9 mouse cellular contexts compared by ENCODE assay signal in the genomic region with DNA sequence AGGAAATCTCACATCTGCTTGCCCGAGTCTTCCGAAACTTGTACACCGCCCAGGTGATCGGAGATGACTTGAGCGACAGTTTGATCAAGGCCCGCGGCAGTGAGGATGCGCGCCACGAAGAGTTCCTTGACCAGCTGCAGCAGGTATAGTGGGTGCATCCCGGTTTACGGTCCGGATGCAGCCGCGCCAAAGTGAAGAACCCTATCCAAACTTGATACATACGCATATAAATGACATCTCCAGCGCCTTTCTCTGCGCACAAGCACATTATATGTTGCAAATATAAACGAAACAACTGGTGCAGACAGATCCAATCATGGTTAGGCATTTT. TPM values are rescaled to one million over a fixed set of nuclear protein-coding genes. Genes with fewer than 3 reads are reported as not detected.
DNase-seq lines count a peak whose midpoint lies in the region; ATAC-seq and TF ChIP-seq lines count a peak whose summit lies in the region.
"Had no signal": no experiment of that assay in that cellular context is flagged by ENCODE, and none has a peak within 500 bp of the region (broad histone marks: within the 10 kb centered on the region; RNA-seq: fewer than 3 reads in every experiment).

No protein-coding gene starts in this region.

- no peak for TF ChIP-seq POLR2A in heart, adult 2 months (IDR thresholded peaks at IDR 0.05; ENCODE audit: insufficient read depth, low read depth, low read length)
- no peak for TF ChIP-seq POLR2A in thymus, adult 2 months (IDR thresholded peaks at IDR 0.05; ENCODE audit: control insufficient read depth, extremely low read depth, insufficient read depth, low read length, poor library complexity)

- intact Hi-C loops in heart, adult 2 months (cut with DNase I), result loop anchor here (10.0 kb wide), 1 partner anchor 242 kb away; the partner anchor contains the start of gene Myd88

- H3K4me1 ChIP-seq in heart, adult 2 months (ENCODE audit: control insufficient read depth, insufficient read depth, low read length), result no peaks in the 10 kb centered on the region
- peaks cover 19% of the 10 kb centered on the region for H3K4me1 ChIP-seq in thymus, adult 2 months (replicated peaks; ENCODE audit: control insufficient read depth, insufficient read depth, low read length)
- peaks cover 0 to 2% of the 10 kb centered on the region in 2 experiments; a peak in 1 of 4 replicates for H3K4me1 ChIP-seq in liver, embryonic 14.5 days (replicated peaks; ENCODE audit: control insufficient read depth in 2 of 2, insufficient read depth in 2 of 2, low read length in 1 of 2)

- ATAC-seq in liver, embryonic 14.5 days (ENCODE audit: insufficient read depth), result no peak; the same call in 1 of the 2 replicates

- no peaks in the 10 kb centered on the region for H3K27me3 ChIP-seq in heart, adult 2 months (ENCODE audit: control insufficient read depth, insufficient read depth, low read length)
- no peaks in the 10 kb centered on the region for H3K27me3 ChIP-seq in thymus, adult 2 months (ENCODE audit: control insufficient read depth, insufficient read depth, low read length)
- no peaks in the 10 kb centered on the region; the same call in none of the 2 replicates for H3K27me3 ChIP-seq in liver, embryonic 14.5 days (ENCODE audit: control insufficient read depth, insufficient read depth, low read length)

- H3K4me3 ChIP-seq in heart, adult 2 months, result peak overlapping the region; percentile 88
- peak overlapping the region; percentile 68 for H3K4me3 ChIP-seq in thymus, adult 2 months (ENCODE audit: control insufficient read depth, insufficient read depth, low read length)
- H3K4me3 ChIP-seq in liver, embryonic 14.5 days (ENCODE audit: insufficient read depth in 1 of 2, low read depth in 2 of 2, low read length in 2 of 2), result peak overlapping the region; percentile 57 to 92

- WGBS in heart, adult 2 months, result 3% methylated on average over 19 of the region's 19 CpGs
- 2% methylated on average over 19 of the region's 19 CpGs for WGBS in thymus, adult 2 months
- WGBS in liver, embryonic 14.5 days (ENCODE audit: insufficient replicate concordance), result 2% methylated on average over 19 of the region's 19 CpGs

- no peaks in the 10 kb centered on the region for H3K9me3 ChIP-seq in liver, embryonic 14.5 days (ENCODE audit: control insufficient read depth, low read length)

- H3K9ac ChIP-seq in heart, adult 2 months (ENCODE audit: low read depth, low read length), result peak overlapping the region; percentile 7
- no peak overlapping the region; the same call in 1 of the 2 replicates for H3K9ac ChIP-seq in liver, embryonic 14.5 days (replicated peaks)

- H3K79me2 ChIP-seq in heart, adult 2 months (replicated peaks; ENCODE audit: control insufficient read depth, insufficient read depth, low read length), result no peaks in the 10 kb centered on the region

- H3K36me3 ChIP-seq in heart, adult 2 months (ENCODE audit: control insufficient read depth, insufficient read depth, low read length), result no peaks in the 10 kb centered on the region
- H3K36me3 ChIP-seq in thymus, adult 2 months (ENCODE audit: control insufficient read depth, insufficient read depth, low read length), result no peaks in the 10 kb centered on the region
- no peaks in the 10 kb centered on the region for H3K36me3 ChIP-seq in liver, embryonic 14.5 days (replicated peaks; ENCODE audit: control insufficient read depth, insufficient read depth, low read depth)

- peak overlapping the region; percentile 70 for H3K4me2 ChIP-seq in liver, embryonic 14.5 days (ENCODE audit: low read depth)

- H3K27ac ChIP-seq in heart, adult 2 months, result peak overlapping the region; percentile 10; the same call in 1 of the 2 replicates
- H3K27ac ChIP-seq in thymus, adult 2 months (ENCODE audit: control insufficient read depth, insufficient read depth, low read length), result no peak overlapping the region
- H3K27ac ChIP-seq in liver, embryonic 14.5 days, result no peak overlapping the region

- no peak for TF ChIP-seq CTCF in heart, adult 2 months (IDR thresholded peaks at IDR 0.05)
- TF ChIP-seq CTCF in thymus, adult 2 months (IDR thresholded peaks at IDR 0.05; ENCODE audit: borderline replicate concordance, control insufficient read depth, extremely low read depth, insufficient read depth, low read length, poor library complexity), result no peak
- no peak for TF ChIP-seq CTCF in liver, embryonic 14.5 days (IDR thresholded peaks at IDR 0.05; ENCODE audit: low read depth)

- no peak for TF ChIP-seq EP300 in heart, adult 2 months (IDR thresholded peaks at IDR 0.05; ENCODE audit: insufficient read depth, low read depth, low read length)
- no peak for TF ChIP-seq EP300 in liver, embryonic 14.5 days (IDR thresholded peaks at IDR 0.05; ENCODE audit: low read depth)

- no peak for DNase-seq in heart, adult 2 months
- DNase-seq in heart, adult 8-10 months (ENCODE audit: low spot score), result no peak
- DNase-seq in thymus, adult 2 months, result no peak
- DNase-seq in thymus, postnatal 4 days, result no peak
- no peak for DNase-seq in liver, embryonic 14.5 days (ENCODE audit: low read depth in 3 of 3, low spot score in 3 of 3)
- DNase-seq in MN1 (ENCODE audit: low spot score), result no peak
- no peak for DNase-seq in left cerebral cortex, adult 11 months (ENCODE audit: low spot score)
- DNase-seq in right cerebral cortex, adult 18-20 months, result no peak

RNA-seq across cellular contexts. Expression of gene Dlec1, which starts 0.5 kb away (rescaled TPM):
- total RNA-seq in heart, adult 2 months (2021), result under 1 TPM; 0.13 to 0.32 TPM
- polyA plus RNA-seq in heart, adult 2 months (2012; rRNA removed), result 0.20 and 0.82 TPM in 2 replicates
- total RNA-seq in heart, adult 8-10 months (2022), result under 1 TPM in 2 of 4 experiments, not detected in 2; 0.09 to 0.14 TPM
- 0.73 and 1.2 TPM in 2 replicates for polyA plus RNA-seq in thymus, adult 2 months (2012; rRNA removed)
- 0.04 and 0.06 TPM in 2 replicates for polyA plus RNA-seq in liver, embryonic 14.5 days (2012; rRNA removed)
- 0.04 TPM in 1 of 2 replicates, not detected in the other for polyA plus RNA-seq in liver, embryonic 14.5 days (2014; fragmentation: Nextera tagmentation; extraction: Ambion mirVana)

RNA-seq across cellular contexts. Expression of gene Plcd1, which starts 9.4 kb away (rescaled TPM):
- 10 to 100 TPM; 14.5 to 16.6 TPM for total RNA-seq in heart, adult 2 months (2021)
- 32.2 and 39.4 TPM in 2 replicates for polyA plus RNA-seq in heart, adult 2 months (2012; rRNA removed)
- total RNA-seq in heart, adult 8-10 months (2022), result 10 to 100 TPM; 15.3 to 20.1 (median 17.5) TPM
- polyA plus RNA-seq in thymus, adult 2 months (2012; rRNA removed), result 17.7 and 22.7 TPM in 2 replicates
- 0.97 and 1.1 TPM in 2 replicates for polyA plus RNA-seq in liver, embryonic 14.5 days (2012; rRNA removed)
- polyA plus RNA-seq in liver, embryonic 14.5 days (2014; fragmentation: Nextera tagmentation; extraction: Ambion mirVana), result 0.95 and 1.2 TPM in 2 replicates

RNA-seq across cellular contexts. Expression of gene Vill, which starts 50.2 kb away (rescaled TPM):
- under 1 TPM; 0.20 to 0.34 TPM for total RNA-seq in heart, adult 2 months (2021)
- polyA plus RNA-seq in heart, adult 2 months (2012; rRNA removed), result 0.85 and 1.4 TPM in 2 replicates
- total RNA-seq in heart, adult 8-10 months (2022), result under 1 TPM in 3 of 4 experiments, not detected in 1; 0.26 to 0.73 (median 0.50) TPM
- 6.7 and 7.9 TPM in 2 replicates for polyA plus RNA-seq in thymus, adult 2 months (2012; rRNA removed)
- polyA plus RNA-seq in liver, embryonic 14.5 days (2012; rRNA removed), result 9.7 and 10.4 TPM in 2 replicates
- 7.4 and 8.4 TPM in 2 replicates for polyA plus RNA-seq in liver, embryonic 14.5 days (2014; fragmentation: Nextera tagmentation; extraction: Ambion mirVana)

RNA-seq across cellular contexts. Expression of gene Acaa1b, which starts 54.1 kb away (rescaled TPM):
- total RNA-seq in heart, adult 2 months (2021), result 1 to 10 TPM; 1.4 to 1.6 TPM
- polyA plus RNA-seq in heart, adult 2 months (2012; rRNA removed), result 2.2 and 2.4 TPM in 2 replicates
- total RNA-seq in heart, adult 8-10 months (2022), result 1 to 10 TPM; 1.1 to 1.7 (median 1.4) TPM
- polyA plus RNA-seq in thymus, adult 2 months (2012; rRNA removed), result 10.2 and 16.1 TPM in 2 replicates
- polyA plus RNA-seq in liver, embryonic 14.5 days (2012; rRNA removed), result 3.9 and 4.2 TPM in 2 replicates
- polyA plus RNA-seq in liver, embryonic 14.5 days (2014; fragmentation: Nextera tagmentation; extraction: Ambion mirVana), result 6.7 and 7.0 TPM in 2 replicates

RNA-seq across cellular contexts. Expression of gene Gm47289, which starts 56.2 kb away (rescaled TPM):
- not detected for total RNA-seq in heart, adult 2 months (2021)
- polyA plus RNA-seq in heart, adult 2 months (2012; rRNA removed), result not detected in 2 replicates
- not detected for total RNA-seq in heart, adult 8-10 months (2022)
- polyA plus RNA-seq in thymus, adult 2 months (2012; rRNA removed), result not detected in 2 replicates
- polyA plus RNA-seq in liver, embryonic 14.5 days (2012; rRNA removed), result not detected in 2 replicates
- polyA plus RNA-seq in liver, embryonic 14.5 days (2014; fragmentation: Nextera tagmentation; extraction: Ambion mirVana), result not detected in 2 replicates
- polyA plus RNA-seq: large intestine, adult 2 months had no signal
